Mouse (Mus musculus): ENCODE results near the gene Foxp1.

- TF ChIP-seq POLR2A (IDR thresholded peaks at IDR 0.05; ENCODE audit: low read depth, low read length) = no peak
- TF ChIP-seq CTCF (IDR thresholded peaks at IDR 0.05; ENCODE audit: extremely low read depth, insufficient read depth, insufficient read length, insufficient replicate concordance) = no peak
Observed at GRCm38 (mm10) chr6:98954439-98954838, 568.1 kb downstream of the Foxp1 start.
